Mouse (Mus musculus) CD8-positive naive resting alpha-beta T cell, adult 2 months (primary cell): ENCODE measurements around the gene Orc3.
"Not testable (repeated sequence)": the region's sequence is repeated elsewhere in the genome, so short reads cannot be mapped to it uniquely, and the experiment has no call there.

Experiments used
- DNase-seq, 2 experiments: peaks; one replicate each; pipeline ENCODE4 v3.0.0; 2022; ENCODE audit warnings: low read depth in 2 of 2, low spot score in 2 of 2

Orc3 gene

GRCm38 (mm10) chr4:34583427-34583826 lies 31.3 kb downstream of the Orc3 start:
- DNase-seq: no peak

- DNase-seq: no peak
Observed at GRCm38 (mm10) chr4:34582476-34582875, 32.3 kb downstream of the Orc3 start.

- DNase-seq: no peak
Observed at GRCm38 (mm10) chr4:34581990-34582389, 32.8 kb downstream of the Orc3 start.

GRCm38 (mm10) chr4:34581489-34581888 lies 33.3 kb downstream of the Orc3 start:
- not testable (repeated sequence) for DNase-seq

- no peak for DNase-seq
Observed at GRCm38 (mm10) chr4:34579215-34579614, 35.5 kb downstream of the Orc3 start.

GRCm38 (mm10) chr4:34577028-34577427 lies 37.7 kb downstream of the Orc3 start:
- no peak for DNase-seq

GRCm38 (mm10) chr4:34572876-34573275 lies 41.9 kb downstream of the Orc3 start:
- DNase-seq: no peak

GRCm38 (mm10) chr4:34566226-34566625 lies 48.5 kb downstream of the Orc3 start:
- no peak for DNase-seq

GRCm38 (mm10) chr4:34560971-34561370 lies 53.8 kb downstream of the Orc3 start:
- peak; percentile 20 to 57 for DNase-seq

GRCm38 (mm10) chr4:34556183-34556582 lies 58.6 kb downstream of the Orc3 start:
- no peak for DNase-seq

GRCm38 (mm10) chr4:34555604-34556003 lies 59.1 kb downstream of the Orc3 start:
- DNase-seq: no peak

GRCm38 (mm10) chr4:34554596-34554995 lies 60.1 kb downstream of the Orc3 start:
- no peak for DNase-seq

GRCm38 (mm10) chr4:34551966-34552365 lies 62.8 kb downstream of the Orc3 start:
- DNase-seq: no peak

GRCm38 (mm10) chr4:34551098-34551809 lies 63.5 kb downstream of the Orc3 start:
- DNase-seq: peak; percentile 20 to 33

- no peak for DNase-seq
Observed at GRCm38 (mm10) chr4:34550748-34551097, 64.0 kb downstream of the Orc3 start, which contains the start of gene Akirin2. Gene Akirin2, plus strand, starts transcription at chr4:34550937.

GRCm38 (mm10) chr4:34549981-34550747 lies 64.6 kb downstream of the Orc3 start:
- peak; percentile 91 to 94 for DNase-seq

- DNase-seq: no peak
Observed at GRCm38 (mm10) chr4:34529941-34530340, 84.8 kb downstream of the Orc3 start.

- no peak for DNase-seq
Observed at GRCm38 (mm10) chr4:34529379-34529778, 85.4 kb downstream of the Orc3 start.

- no peak for DNase-seq
Observed at GRCm38 (mm10) chr4:34528430-34529100, 86.2 kb downstream of the Orc3 start.

GRCm38 (mm10) chr4:34526771-34527170 lies 88.0 kb downstream of the Orc3 start:
- no peak for DNase-seq

- no peak for DNase-seq
Observed at GRCm38 (mm10) chr4:34523586-34523985, 91.2 kb downstream of the Orc3 start.

- no peak for DNase-seq
Observed at GRCm38 (mm10) chr4:34522846-34523245, 91.9 kb downstream of the Orc3 start.
